Mouse (Mus musculus): ENCODE results near the gene Ncdn. TPM values are rescaled to one million over a fixed set of nuclear protein-coding genes. Genes with fewer than 3 reads are reported as not detected.
A peak's percentile ranks its signal among the peaks of the same experiment; 100 is the strongest.

The Ncdn gene
- total RNA-seq (2012; rRNA removed) (24.3 and 27.3 TPM in 2 replicates), polyA plus RNA-seq (2012; ENCODE audit: insufficient read depth in 1 of 2, insufficient read length in 2 of 2, low read depth in 1 of 2, low replicate concordance in 2 of 2, missing spikeins in 1 of 2) (10 to 100 TPM in 1 of 2 experiments, not detected in 1; 36.2 TPM)

DNA sequence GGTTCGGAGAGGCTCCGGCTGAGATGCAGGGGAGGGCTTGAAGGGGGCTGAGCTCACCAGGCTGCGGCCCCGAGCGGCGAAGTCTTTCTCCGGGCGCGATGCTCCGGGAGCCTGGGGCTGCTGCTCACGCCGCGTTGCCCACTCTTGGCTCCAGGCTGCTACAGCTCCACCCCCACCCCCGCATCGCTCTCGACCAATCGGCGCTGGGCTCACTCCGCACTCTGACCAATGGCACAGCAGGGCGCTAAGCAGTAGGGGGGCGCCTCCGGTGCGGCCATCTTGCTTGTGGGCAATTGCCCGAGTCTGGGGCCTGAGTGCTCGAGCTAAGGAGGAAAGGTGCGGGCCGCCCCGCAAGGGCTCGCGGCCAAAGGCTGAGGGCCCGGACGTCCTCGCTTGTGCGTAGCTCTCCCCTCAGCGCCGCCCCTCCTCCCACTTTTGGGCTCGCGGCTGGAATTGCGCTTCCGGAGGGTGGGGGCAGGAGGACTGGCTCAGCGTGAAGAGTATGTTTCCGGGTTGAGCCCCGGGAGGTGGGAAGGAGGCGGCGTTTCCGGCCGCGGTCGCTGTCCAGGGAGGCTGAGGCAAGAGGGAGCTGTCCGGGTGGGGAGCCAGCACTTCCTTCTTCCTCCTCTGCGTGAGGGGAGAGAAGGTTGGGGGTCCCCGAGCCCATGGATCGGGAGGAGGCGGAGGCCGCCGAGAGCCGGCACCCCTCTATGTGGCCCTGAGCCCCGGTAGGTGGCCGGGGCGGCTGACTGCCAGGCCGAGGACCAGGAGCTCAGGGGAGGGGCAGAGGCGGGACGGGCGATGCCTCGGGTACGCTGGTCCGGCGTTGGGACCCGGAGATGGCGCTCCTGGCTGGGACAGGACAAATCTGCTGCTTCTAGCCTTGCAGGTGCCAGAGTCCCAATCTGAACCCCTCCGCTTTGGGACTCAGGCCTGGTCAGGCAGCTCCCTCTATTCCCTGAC is at the start of gene Ncdn, which contains the start of gene AU040320:
Gene Ncdn, minus strand, starts transcription at position 171 of the 963 bp plus-strand sequence.
Gene AU040320, plus strand, starts transcription at position 277 of the 963 bp plus-strand sequence.
- Histone ChIP-seq H3K4me1 (ENCODE audit: control insufficient read depth in 1 of 2, insufficient read depth in 2 of 2, low read length in 2 of 2) (peaks cover 0 to 6% of the 10 kb centered on the region in 2 experiments; a peak in 2 of 4 replicates), H3K4me3 (ENCODE audit: control insufficient read depth in 1 of 2, insufficient read depth in 1 of 2, low read depth in 2 of 2, low read length in 2 of 2) (peak within 1 kb of the TSS; percentile 90 to 93), H3K27me3 (ENCODE audit: control insufficient read depth in 1 of 2, insufficient read depth in 2 of 2, low read length in 2 of 2) (no peaks in the 10 kb centered on the region), H3K9me3 (replicated peaks; ENCODE audit: insufficient read depth, low read length) (no peaks in the 10 kb centered on the region), H3K27ac (ENCODE audit: control insufficient read depth, low read depth, low read length) (peak within 1 kb of the TSS; percentile 88), H3K36me3 (ENCODE audit: control insufficient read depth in 1 of 2, insufficient read depth in 2 of 2, low read length in 2 of 2) (peaks cover 0 to 5% of the 10 kb centered on the region in 2 experiments; a peak in 2 of 4 replicates), H3K9ac (ENCODE audit: control insufficient read depth, low read depth, low read length, poor library complexity, severe bottlenecking) (peak within 1 kb of the TSS; percentile 97), H3K79me2 (ENCODE audit: control insufficient read depth, insufficient read depth, low read length, poor library complexity) (peaks cover 14% of the 10 kb centered on the region)
- DNase-seq (ENCODE audit: low read depth, low spot score) = peak; percentile 98
- TF ChIP-seq MAZ (IDR thresholded peaks at IDR 0.05; ENCODE audit: low read depth, low read length) (peak; percentile 96), HCFC1 (IDR thresholded peaks at IDR 0.05; ENCODE audit: low read depth, low read length) (peak; percentile 97), MXI1 (IDR thresholded peaks at IDR 0.05; ENCODE audit: low read depth, low read length) (peak; percentile 72; the same call in 1 of the 2 replicates), POLR2AphosphoS2 (IDR thresholded peaks at IDR 0.05; ENCODE audit: low read length) (0 out of 2 replicates have a peak, but pooled peaks have one; percentile 49), MEF2A (IDR thresholded peaks at IDR 0.05; ENCODE audit: extremely low read depth, insufficient replicate concordance, low read depth, low read length, poor library complexity, severe bottlenecking) (no peak), ELF1 (IDR thresholded peaks at IDR 0.05; ENCODE audit: low read depth, low read length) (peak; percentile 86), NRF1 (IDR thresholded peaks at IDR 0.05; ENCODE audit: insufficient read depth, low read depth, low read length, poor library complexity, severe bottlenecking) (peak; percentile 53), MAX (IDR thresholded peaks at IDR 0.05; ENCODE audit: low read length) (no peak; the same call in 1 of the 2 replicates), KAT2A (conservative IDR thresholded peaks at IDR 0.05; ENCODE audit: low read depth, low read length) (peak; percentile 94), SIN3A (IDR thresholded peaks at IDR 0.05; ENCODE audit: low read length) (peak; percentile 89), MAFK (IDR thresholded peaks at IDR 0.05; ENCODE audit: borderline replicate concordance, low read depth, low read length) (no peak), NELFE (IDR thresholded peaks at IDR 0.05; ENCODE audit: low read depth, low read length) (peak; percentile 71), ZMIZ1 (IDR thresholded peaks at IDR 0.05; ENCODE audit: low read depth, low read length) (peak; percentile 68), CHD1 (IDR thresholded peaks at IDR 0.05; ENCODE audit: low read depth, low read length) (no peak), TBP (IDR thresholded peaks at IDR 0.05; ENCODE audit: low read depth, low read length) (peak; percentile 50; the same call in 1 of the 2 replicates), RCOR1 (IDR thresholded peaks at IDR 0.05; ENCODE audit: low read depth, low read length) (0 out of 2 replicates have a peak, but pooled peaks have one; percentile 9), POLR2A (IDR thresholded peaks at IDR 0.05; ENCODE audit: control insufficient read depth in 1 of 2, insufficient read depth in 1 of 2, low read depth in 1 of 2, low read length in 2 of 2, poor library complexity in 1 of 2) (peak; percentile 75 to 85), CHD2 (IDR thresholded peaks at IDR 0.05; ENCODE audit: low read length) (peak; percentile 91)

Data from MEL (cell line).